Mouse (Mus musculus): Measurements from ENCODE around the gene Slc27a1.

DNA sequence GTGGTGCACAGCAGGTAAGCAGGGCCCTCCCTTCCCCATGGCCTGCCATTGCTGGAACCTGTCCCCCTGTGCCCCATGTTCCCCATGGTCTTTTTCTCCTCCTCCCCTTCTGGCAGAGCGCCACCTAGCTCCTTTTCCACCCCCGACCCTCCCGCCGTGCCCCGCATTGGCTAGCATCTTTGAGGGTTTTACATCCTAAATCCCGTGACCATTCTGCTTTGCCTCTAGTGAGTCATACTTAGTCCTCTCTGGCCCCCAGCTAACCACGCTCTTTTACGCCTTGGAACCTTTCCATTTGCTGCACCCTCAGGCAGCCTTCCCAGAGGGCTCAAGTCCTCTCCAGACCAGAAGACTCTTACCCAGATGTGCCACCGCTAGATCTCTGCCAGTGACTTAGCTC is 11.5 kb downstream of the Slc27a1 start:
- TF ChIP-seq CTCF (IDR thresholded peaks at IDR 0.05; ENCODE audit: low read depth) (no peak), EP300 (optimal IDR thresholded peaks at IDR 0.05) (no peak)
